ENCODE assay signal across 18 mouse cellular contexts in genomic region chr7:31182863-31183262, GRCm38 (mm10). TPM values are rescaled to one million over a fixed set of nuclear protein-coding genes. Genes with fewer than 3 reads are reported as not detected.
DNase-seq lines count a peak whose midpoint lies in the region; ATAC-seq and TF ChIP-seq lines count a peak whose summit lies in the region.
"Had no signal": no experiment of that assay in that cellular context is flagged by ENCODE, and none has a peak within 500 bp of the region (broad histone marks: within the 10 kb centered on the region; RNA-seq: fewer than 3 reads in every experiment).

No protein-coding gene starts in this region.

- 36% methylated on average over 2 of the region's 2 CpGs for WGBS in forebrain, postnatal 0 days

- POLR2A ChIA-PET in Patski (lab: Charles Lee) = no interaction called here

- no peak for ATAC-seq in Patski
- peak; percentile 41; the same call in 1 of the 2 replicates for ATAC-seq in megakaryocyte-erythroid progenitor cell, adult 5-6 weeks (replicated peaks; ENCODE audit: low FRiP score, low TSS enrichment, poor library complexity, severe bottlenecking)
- ATAC-seq in forebrain, postnatal 0 days = no peak
- ATAC-seq: activated CD4-positive, CD25-positive, alpha-beta regulatory T cell, adult 4 months; forebrain, embryonic 14.5 days had no signal

- in situ Hi-C loops in Patski (cut with MboI; ENCODE audit: low pct_unique_long_range_greater_than_20kb) = no loop called here

- CTCF ChIA-PET in Patski (lab: Charles Lee) = interaction anchor here (1.8 kb wide), 1 partner anchor 9 kb away, joined by 6 read pairs; no protein-coding TSS in a partner anchor

- H3K27me3 ChIP-seq in testis, adult 2 months (ENCODE audit: control insufficient read depth, insufficient read depth, low read length) = no peaks in the 10 kb centered on the region
- H3K27me3 ChIP-seq in Patski = peaks cover 10% of the 10 kb centered on the region
- no peaks in the 10 kb centered on the region for H3K27me3 ChIP-seq in forebrain, postnatal 0 days (ENCODE audit: insufficient read depth, low read length)

- 0 out of 2 replicates have a peak, but pooled peaks have one; percentile 6 for TF ChIP-seq CTCF in testis, adult 2 months (IDR thresholded peaks at IDR 0.05; ENCODE audit: control insufficient read depth, insufficient read depth, insufficient replicate concordance, low read depth, low read length)
- peak; percentile 42 for TF ChIP-seq CTCF in Patski (IDR thresholded peaks at IDR 0.05)
- TF ChIP-seq CTCF in forebrain, postnatal 0 days (IDR thresholded peaks at IDR 0.05; ENCODE audit: low read depth) = no peak

- H3K4me1 ChIP-seq in testis, adult 2 months (ENCODE audit: control insufficient read depth, insufficient read depth, low read length) = no peaks in the 10 kb centered on the region
- no peaks in the 10 kb centered on the region for H3K4me1 ChIP-seq in forebrain, postnatal 0 days (ENCODE audit: insufficient read depth)
- H3K4me1 ChIP-seq: heart, embryonic 10.5 days; hindbrain, embryonic 10.5 days; liver, embryonic 15.5 days had no signal

- no peaks in the 10 kb centered on the region for H3K36me3 ChIP-seq in testis, adult 2 months (ENCODE audit: control insufficient read depth, insufficient read depth, low read length)
- H3K36me3 ChIP-seq in forebrain, postnatal 0 days (ENCODE audit: insufficient read depth) = no peaks in the 10 kb centered on the region
- H3K36me3 ChIP-seq: heart, embryonic 10.5 days; hindbrain, embryonic 10.5 days; liver, embryonic 15.5 days had no signal

- no peaks in the 10 kb centered on the region for H3K9me3 ChIP-seq in forebrain, postnatal 0 days (ENCODE audit: low read length)
- H3K9me3 ChIP-seq: heart, embryonic 10.5 days; hindbrain, embryonic 10.5 days; liver, embryonic 15.5 days had no signal

- DNase-seq in kidney, adult 9 months = peak; percentile 33
- DNase-seq in kidney, adult 11 months = no peak
- DNase-seq in testis, postnatal 14 days (ENCODE audit: low spot score) = no peak
- DNase-seq in Patski (ENCODE audit: low read depth, low spot score) = no peak
- no peak for DNase-seq in right cerebral cortex, postnatal 4 days
- DNase-seq in forebrain, postnatal 0 days = no peak
- DNase-seq: cerebellum, adult 2 months; embryo, embryonic 11 days; gastrocnemius, postnatal 10 days had no signal

- H3K9ac ChIP-seq in forebrain, postnatal 0 days = no peak overlapping the region
- H3K9ac ChIP-seq: liver, embryonic 15.5 days had no signal

- no peak overlapping the region for H3K4me2 ChIP-seq in forebrain, postnatal 0 days (ENCODE audit: low read depth)
- H3K4me2 ChIP-seq: liver, embryonic 15.5 days had no signal

- no peak overlapping the region for H3K4me3 ChIP-seq in testis, adult 2 months (ENCODE audit: control insufficient read depth, low read depth, low read length)
- no peak overlapping the region for H3K4me3 ChIP-seq in forebrain, postnatal 0 days (ENCODE audit: low read depth, low read length)
- H3K4me3 ChIP-seq: heart, embryonic 10.5 days; hindbrain, embryonic 10.5 days; liver, embryonic 15.5 days; megakaryocyte, embryonic 14.5 days had no signal

- no peak overlapping the region for H3K27ac ChIP-seq in testis, adult 2 months (ENCODE audit: control insufficient read depth, insufficient read depth, low read depth, low read length)
- no peak overlapping the region for H3K27ac ChIP-seq in forebrain, postnatal 0 days (ENCODE audit: low read depth, low read length)
- H3K27ac ChIP-seq: heart, embryonic 10.5 days; hindbrain, embryonic 10.5 days; liver, embryonic 15.5 days had no signal

- TF ChIP-seq POLR2A in testis, adult 2 months (IDR thresholded peaks at IDR 0.05; ENCODE audit: control insufficient read depth, low read depth, low read length) = no peak

RNA-seq across cellular contexts. Expression of gene Gramd1a, which starts 27.2 kb away (rescaled TPM):
- polyA plus RNA-seq in testis, adult 2 months (2012; rRNA removed) = 35.1 and 35.3 TPM in 2 replicates
- polyA plus RNA-seq in Patski (2021) = 48.2 TPM
- 75.2 and 78.4 TPM in 2 replicates for total RNA-seq in megakaryocyte-erythroid progenitor cell, adult 5-6 weeks (2014; fragmentation: Nextera tagmentation)
- total RNA-seq in megakaryocyte-erythroid progenitor cell, adult 5-6 weeks (2017) = 19.2 and 29.6 TPM in 2 replicates
- total RNA-seq in forebrain, postnatal 0 days (2014; rRNA removed) = 244 and 265 TPM in 2 replicates
- 176 and 178 TPM in 2 replicates for polyA plus RNA-seq in forebrain, postnatal 0 days (2015; fragmentation: Nextera tagmentation; extraction: Ambion mirVana)

RNA-seq across cellular contexts. Expression of gene Scn1b, which starts 56.1 kb away (rescaled TPM):
- 1.4 and 1.8 TPM in 2 replicates for polyA plus RNA-seq in testis, adult 2 months (2012; rRNA removed)
- polyA plus RNA-seq in Patski (2021) = 8.5 TPM
- 0.64 TPM in 1 of 2 replicates, not detected in the other for total RNA-seq in megakaryocyte-erythroid progenitor cell, adult 5-6 weeks (2014; fragmentation: Nextera tagmentation)
- total RNA-seq in megakaryocyte-erythroid progenitor cell, adult 5-6 weeks (2017) = 1.4 TPM in 1 of 2 replicates, not detected in the other
- total RNA-seq in forebrain, postnatal 0 days (2014; rRNA removed) = 26.7 and 38.0 TPM in 2 replicates
- 24.4 and 29.8 TPM in 2 replicates for polyA plus RNA-seq in forebrain, postnatal 0 days (2015; fragmentation: Nextera tagmentation; extraction: Ambion mirVana)
- total RNA-seq: neutrophil, adult 5-6 weeks had no signal
- polyA plus RNA-seq: activated CD4-positive, CD25-positive, alpha-beta regulatory T cell, adult 4 months had no signal
